Mouse (Mus musculus) lung, adult 2 months (tissue): ENCODE results near the gene Gpsm1.

Source experiments
- CTCF ChIP-seq: fragments of 200-500 bp; IDR thresholded peaks from 2 replicates; pipeline ENCODE4 v1.5.1; 2011; ENCODE audit warnings: mild to moderate bottlenecking, low read length, control low read depth; ENCODE audit not compliant: insufficient read depth
- POLR2A ChIP-seq: fragments of 200-500 bp; IDR thresholded peaks from 2 replicates; pipeline ENCODE4 v1.6.1; 2011; ENCODE audit warnings: low read depth, mild to moderate bottlenecking, control low read depth, low read length, borderline replicate concordance; ENCODE audit errors: extremely low read depth

GRCm38 (mm10) chr2:26330056-26330468, 14.7 kb downstream of the Gpsm1 start:
- TF ChIP-seq CTCF (no peak), POLR2A (no peak)
